Mouse (Mus musculus): ENCODE data around the gene Mybpc1.

GRCm38 (mm10) chr10:88513574-88514135, 91.3 kb downstream of the Mybpc1 start:
- TF ChIP-seq CTCF (IDR thresholded peaks at IDR 0.05; ENCODE audit: extremely low read depth, insufficient read length, insufficient replicate concordance, low read depth, low read length): no peak
- TF ChIP-seq POLR2A (IDR thresholded peaks at IDR 0.05; ENCODE audit: low read depth, low read length): no peak

Data from small intestine, adult 2 months (tissue).